Mouse (Mus musculus): ENCODE measurements around the gene Ap1g1. TPM values are rescaled to one million over a fixed set of nuclear protein-coding genes. Genes with fewer than 3 reads are reported as not detected.

Gene Ap1g1
- total RNA-seq, 2 experiments from 2014 or later = 30.6 to 50.7 TPM

DNA sequence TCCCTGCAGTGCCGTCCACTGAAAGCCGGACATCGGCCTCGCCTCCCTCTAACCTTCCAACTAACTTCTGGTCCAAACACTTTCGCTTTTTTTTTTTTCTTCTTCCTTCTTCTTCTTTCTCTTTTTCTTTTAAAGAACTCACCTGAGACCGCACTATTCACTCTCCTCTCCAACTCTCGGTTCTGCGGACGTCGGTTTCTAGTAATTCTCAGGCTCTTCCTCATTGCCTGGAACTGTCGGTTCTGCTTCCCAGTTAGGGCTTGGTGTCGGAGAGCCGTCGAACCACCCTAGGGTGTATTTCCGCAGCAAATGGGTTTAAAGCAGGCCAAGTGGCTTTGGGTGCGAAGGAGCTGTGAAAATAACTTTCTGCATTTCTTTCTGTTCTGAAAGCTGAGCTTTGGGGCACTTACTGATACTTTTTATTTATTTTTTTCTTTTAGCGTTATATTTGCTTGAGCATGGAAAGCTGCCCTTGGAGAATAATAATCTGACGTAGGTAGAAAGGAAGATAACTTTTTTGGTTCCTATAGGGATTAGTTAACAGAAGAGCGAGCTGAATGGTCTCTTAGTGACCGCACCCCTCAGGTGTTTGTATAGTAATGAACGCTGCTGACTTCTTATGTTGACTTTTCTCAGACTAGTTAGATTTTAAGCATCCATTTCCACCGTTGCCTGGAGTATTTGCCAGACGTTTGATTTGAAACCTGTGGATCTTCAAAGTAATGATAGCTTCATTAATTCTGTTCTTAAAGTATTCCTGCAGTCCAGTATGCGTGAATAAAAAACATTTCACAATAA is 1.3 kb downstream of the Ap1g1 start:
- ATAC-seq (replicated peaks; ENCODE audit: low FRiP score, poor library complexity, severe bottlenecking) = no peak

GRCm38 (mm10) chr8:109780548-109780947 is 2.2 kb downstream of the Ap1g1 start:
- no peak for ATAC-seq (replicated peaks; ENCODE audit: low FRiP score, poor library complexity, severe bottlenecking)

DNA sequence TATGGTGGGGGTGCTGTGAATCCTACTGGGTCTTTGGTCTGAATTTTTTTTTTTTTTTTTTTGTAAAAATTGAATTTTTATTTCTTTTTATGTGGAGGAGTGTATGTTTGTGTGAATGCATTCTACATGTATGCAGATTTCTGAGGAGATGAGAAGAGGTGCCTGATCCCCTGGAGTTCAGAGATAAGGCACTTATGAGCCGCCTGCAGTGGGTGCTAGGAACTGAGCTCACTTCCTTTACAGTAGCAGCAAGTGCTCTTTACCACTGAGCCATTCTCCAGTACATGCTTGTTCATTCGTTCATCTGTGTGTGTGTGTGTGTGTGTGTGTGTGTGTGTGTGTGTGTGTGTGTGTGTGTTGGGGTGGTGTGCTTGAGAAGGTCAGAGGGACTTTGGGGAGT is 12.6 kb downstream of the Ap1g1 start:
- ATAC-seq (replicated peaks; ENCODE audit: low FRiP score, poor library complexity, severe bottlenecking) = peak; percentile 75

GRCm38 (mm10) chr8:109795166-109795565 is 16.8 kb downstream of the Ap1g1 start:
- no peak for ATAC-seq (replicated peaks; ENCODE audit: low FRiP score, poor library complexity, severe bottlenecking)

DNA sequence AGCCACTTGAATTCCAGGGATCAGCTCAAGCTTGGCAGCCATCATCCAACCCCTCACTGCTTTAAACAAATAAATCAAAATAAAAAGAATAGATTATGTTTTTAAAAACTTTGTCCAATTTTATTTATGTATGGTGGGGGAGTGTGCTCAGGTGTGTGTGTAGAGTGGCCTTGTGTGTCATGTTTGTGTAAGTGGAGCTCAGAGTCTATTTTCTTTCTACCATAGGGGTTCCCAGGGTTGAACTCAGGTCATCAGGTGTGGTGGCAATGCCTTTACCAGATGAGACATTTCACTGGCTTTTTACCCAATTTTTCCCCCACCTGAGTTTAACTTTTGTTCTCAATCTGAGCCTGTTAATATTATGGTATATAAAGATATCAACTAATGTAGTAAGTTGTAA is 20.4 kb downstream of the Ap1g1 start:
- no peak for ATAC-seq (replicated peaks; ENCODE audit: low FRiP score, poor library complexity, severe bottlenecking)

DNA sequence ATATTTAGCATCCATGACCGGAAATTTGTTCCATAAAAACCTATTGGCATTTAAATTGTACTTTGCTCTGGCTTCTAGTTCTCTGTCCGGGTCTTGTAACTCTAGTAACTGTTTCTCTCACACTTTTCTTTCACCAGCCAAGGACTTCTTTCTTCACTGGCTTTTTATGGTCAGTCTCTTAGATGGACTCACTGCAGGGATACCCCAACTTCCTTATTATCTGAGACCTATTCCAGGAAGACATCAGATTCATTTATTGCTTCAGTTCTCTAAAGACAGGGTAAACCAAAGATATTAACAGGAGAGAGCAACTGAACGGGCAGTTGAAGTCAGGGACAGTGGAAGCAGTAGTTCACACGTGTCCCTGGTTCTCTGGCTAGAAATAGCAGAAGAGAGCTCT is 20.9 kb downstream of the Ap1g1 start:
- ATAC-seq (replicated peaks; ENCODE audit: low FRiP score, poor library complexity, severe bottlenecking) = no peak

DNA sequence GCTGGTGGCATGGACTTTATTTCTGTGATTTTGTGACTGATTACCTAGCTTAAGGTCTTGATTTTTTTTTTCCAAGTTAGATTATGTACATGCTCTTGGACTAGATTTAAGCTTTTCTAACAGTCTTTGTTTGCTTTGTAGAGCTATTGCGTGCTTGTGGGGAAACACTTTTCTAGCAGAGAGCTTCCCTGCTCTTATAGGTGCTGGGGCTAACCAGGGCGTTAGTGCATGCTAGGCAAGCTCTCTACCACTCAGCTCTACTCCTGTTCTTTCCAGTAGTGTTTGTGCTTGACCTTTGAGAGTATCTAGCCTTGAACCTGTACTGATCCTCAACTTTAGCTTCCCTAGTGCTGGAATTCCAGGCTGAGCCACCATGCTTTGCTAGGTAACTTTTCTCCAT is 22.0 kb downstream of the Ap1g1 start:
- no peak for ATAC-seq (replicated peaks; ENCODE audit: low FRiP score, poor library complexity, severe bottlenecking)

DNA sequence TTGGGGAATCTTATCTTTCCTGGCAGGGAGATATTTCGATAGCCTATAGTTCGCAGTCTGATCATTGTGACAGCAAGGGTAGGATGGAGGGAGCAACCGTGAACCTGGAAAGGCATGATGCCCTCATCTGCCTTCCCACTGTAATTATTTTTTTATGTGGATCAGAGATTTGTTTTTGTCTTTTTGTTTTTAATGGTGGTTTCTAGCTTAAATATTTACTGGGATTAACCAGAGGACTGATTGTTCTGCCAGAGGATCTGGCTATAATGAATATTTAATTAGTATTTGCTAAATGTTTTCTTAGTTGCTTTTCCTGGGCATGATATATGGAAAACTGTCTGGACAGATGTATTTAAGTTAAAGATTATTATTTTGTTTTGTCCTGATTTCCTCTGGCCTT is 24.9 kb downstream of the Ap1g1 start:
- no peak for ATAC-seq (replicated peaks; ENCODE audit: low FRiP score, poor library complexity, severe bottlenecking)

DNA sequence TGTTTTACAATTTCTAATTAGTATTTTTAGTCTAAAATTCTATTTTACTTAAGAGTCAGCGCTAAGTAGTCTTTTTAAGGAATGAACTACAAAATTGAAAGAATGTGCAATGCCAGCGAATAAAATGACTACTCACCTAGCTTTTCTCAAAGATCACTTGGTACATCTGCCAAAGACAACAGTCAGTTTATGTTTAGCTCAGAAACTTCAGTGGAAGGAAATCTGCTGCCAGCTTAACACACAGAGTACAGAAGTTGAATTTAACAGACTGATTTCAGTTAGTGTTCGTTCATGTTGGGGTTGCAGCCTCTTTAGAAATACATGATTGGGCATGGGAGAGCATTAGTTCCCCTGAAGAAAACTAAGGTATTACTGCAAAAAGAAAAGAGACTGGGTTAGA is 25.4 kb downstream of the Ap1g1 start:
- ATAC-seq (replicated peaks; ENCODE audit: low FRiP score, poor library complexity, severe bottlenecking) = no peak

- ATAC-seq (replicated peaks; ENCODE audit: low FRiP score, poor library complexity, severe bottlenecking) = no peak
Observed at GRCm38 (mm10) chr8:109806522-109806921, 28.2 kb downstream of the Ap1g1 start.

DNA sequence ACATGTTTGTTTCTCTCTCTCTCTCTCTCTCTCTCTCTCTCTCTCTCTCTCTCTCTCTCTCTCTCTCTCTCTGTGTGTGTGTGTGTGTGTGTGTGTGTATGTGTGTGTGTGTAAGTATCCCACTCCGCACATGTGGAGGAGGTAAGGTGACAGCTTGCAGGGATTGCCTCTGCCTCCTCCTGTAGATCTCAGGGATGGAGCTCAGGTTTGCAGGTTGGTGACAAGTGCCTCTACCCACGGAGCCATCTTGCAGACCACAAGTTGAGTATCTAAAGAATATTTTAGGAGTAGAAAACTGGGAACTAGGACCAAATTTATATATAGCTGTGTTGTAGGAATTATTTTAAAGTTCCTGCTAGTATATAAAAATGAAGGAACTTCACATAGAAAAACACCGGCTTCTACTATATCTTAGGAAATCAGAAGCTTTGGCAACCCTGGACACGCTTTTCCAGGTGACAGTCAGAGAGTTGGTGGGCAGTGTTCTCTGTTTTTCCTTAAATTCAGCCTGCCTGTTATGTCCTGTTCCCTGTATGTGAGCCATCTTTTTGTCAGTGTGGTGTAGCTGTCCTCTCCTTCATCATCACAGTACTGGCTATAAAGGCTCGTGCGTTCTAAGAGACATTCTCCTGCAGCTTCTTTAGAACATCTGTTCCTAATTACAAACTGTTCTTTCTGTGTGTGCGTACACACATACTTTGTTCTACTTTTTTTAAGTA is 29.2 kb downstream of the Ap1g1 start:
- ATAC-seq (replicated peaks; ENCODE audit: low FRiP score, poor library complexity, severe bottlenecking) = no peak

- no peak for ATAC-seq (replicated peaks; ENCODE audit: low FRiP score, poor library complexity, severe bottlenecking)
Observed at GRCm38 (mm10) chr8:109808120-109808447, 29.7 kb downstream of the Ap1g1 start.

DNA sequence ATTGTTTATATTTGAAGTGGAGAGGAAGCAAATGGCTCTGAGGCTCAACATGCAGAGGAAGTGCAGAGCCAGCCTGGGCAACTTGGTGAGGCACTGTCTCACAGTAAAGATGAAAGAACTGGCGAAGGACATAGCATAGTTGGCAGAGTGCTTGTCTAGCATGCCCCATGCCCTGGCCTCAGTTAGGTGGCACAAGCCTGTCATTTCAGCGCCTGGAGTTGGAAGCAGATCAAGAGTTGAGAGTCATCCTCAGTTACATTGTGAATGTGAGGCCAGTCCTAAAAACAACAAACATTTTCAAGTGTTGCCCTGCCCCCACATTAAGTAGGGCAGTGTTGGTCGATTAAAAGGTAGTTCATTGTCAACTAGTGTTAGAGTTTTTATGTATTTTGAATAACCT is 32.1 kb downstream of the Ap1g1 start:
- no peak for ATAC-seq (replicated peaks; ENCODE audit: low FRiP score, poor library complexity, severe bottlenecking)

- ATAC-seq (replicated peaks; ENCODE audit: low FRiP score, poor library complexity, severe bottlenecking) = no peak
Observed at GRCm38 (mm10) chr8:109815268-109815667, 36.9 kb downstream of the Ap1g1 start.

DNA sequence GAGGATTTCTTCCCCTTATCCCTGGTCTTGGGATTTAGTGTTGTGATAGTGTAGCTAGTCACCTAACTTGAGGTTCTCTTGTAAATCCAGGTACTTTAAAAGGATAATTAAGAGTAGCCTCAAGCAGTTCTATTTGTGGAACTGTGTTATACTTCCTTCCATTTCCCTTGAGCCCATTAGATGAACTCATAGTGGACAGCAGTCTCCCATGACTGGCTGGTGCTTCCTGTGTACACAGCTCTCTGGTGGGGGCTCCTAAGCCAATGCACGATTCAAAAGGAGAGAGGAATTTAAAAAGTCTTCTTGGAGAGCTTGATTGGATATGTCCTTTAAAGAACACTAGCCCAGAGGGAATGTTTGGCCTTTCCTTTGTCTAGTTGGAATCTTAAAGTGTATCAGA is 39.6 kb downstream of the Ap1g1 start:
- no peak for ATAC-seq (replicated peaks; ENCODE audit: low FRiP score, poor library complexity, severe bottlenecking)

DNA sequence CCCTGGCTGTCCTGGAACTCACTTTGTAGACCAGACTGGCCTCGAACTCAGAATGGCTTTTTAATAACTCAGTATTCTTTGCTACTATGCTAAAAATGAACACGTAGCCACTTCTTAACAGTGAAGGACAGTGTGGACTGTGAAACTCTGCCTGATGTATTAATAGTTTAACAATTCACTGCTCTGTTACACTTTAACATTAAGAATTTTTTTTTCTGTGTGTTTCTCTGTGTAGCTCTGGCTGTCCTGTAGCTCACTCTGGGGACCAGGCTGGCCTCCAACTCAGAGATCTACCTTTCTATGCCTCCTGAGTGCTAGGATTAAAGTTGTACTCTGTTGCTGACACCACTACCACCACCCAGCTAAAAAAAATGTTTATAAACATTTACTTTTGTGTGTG is 45.2 kb downstream of the Ap1g1 start:
- ATAC-seq (replicated peaks; ENCODE audit: low FRiP score, poor library complexity, severe bottlenecking) = no peak

GRCm38 (mm10) chr8:109839822-109840221 is 61.5 kb downstream of the Ap1g1 start:
- ATAC-seq (replicated peaks; ENCODE audit: low FRiP score, poor library complexity, severe bottlenecking) = no peak

DNA sequence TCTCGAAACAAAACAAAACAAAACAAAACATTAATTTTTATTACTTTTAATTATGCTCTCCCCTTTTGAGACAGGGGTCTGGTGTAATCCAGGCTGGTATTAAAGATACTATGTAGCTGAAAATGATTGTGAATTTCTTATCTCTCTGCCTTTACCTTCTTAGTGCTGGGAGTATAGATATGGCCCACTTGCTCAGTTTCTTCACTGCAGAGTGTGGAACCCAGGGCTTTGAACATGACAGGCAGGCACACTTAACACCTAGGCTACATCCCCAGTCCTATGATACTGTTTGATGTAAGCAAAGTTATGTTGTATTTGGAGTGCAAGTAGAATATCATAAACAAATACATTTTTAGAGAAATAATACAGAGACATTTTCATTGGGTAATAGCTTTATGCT is 64.1 kb downstream of the Ap1g1 start:
- no peak for ATAC-seq (replicated peaks; ENCODE audit: low FRiP score, poor library complexity, severe bottlenecking)

GRCm38 (mm10) chr8:109847866-109848265 is 69.5 kb downstream of the Ap1g1 start:
- ATAC-seq (replicated peaks; ENCODE audit: low FRiP score, poor library complexity, severe bottlenecking) = no peak

- ATAC-seq (replicated peaks; ENCODE audit: low FRiP score, poor library complexity, severe bottlenecking) = no peak
Observed at GRCm38 (mm10) chr8:109848981-109849380, 70.6 kb downstream of the Ap1g1 start.

- ATAC-seq (replicated peaks; ENCODE audit: low FRiP score, poor library complexity, severe bottlenecking) = peak; percentile 91
Observed at GRCm38 (mm10) chr8:109853423-109853822, 75.1 kb downstream of the Ap1g1 start.

- no peak for ATAC-seq (replicated peaks; ENCODE audit: low FRiP score, poor library complexity, severe bottlenecking)
Observed at GRCm38 (mm10) chr8:109854522-109854921, 76.2 kb downstream of the Ap1g1 start.

Measured in erythroid progenitor cell, adult 5-6 weeks (primary cell).